Mouse (Mus musculus) small intestine, adult 2 months (tissue): ENCODE measurements around the gene Lcorl.

Experiments used
- CTCF ChIP-seq: fragments of 200-500 bp; IDR thresholded peaks from 2 replicates; pipeline ENCODE4 v1.5.1; 2012; ENCODE audit warnings: low read depth, mild to moderate bottlenecking, control low read depth, inconsistent platforms, low read length, moderate library complexity, mixed read lengths; ENCODE audit not compliant: insufficient replicate concordance, insufficient read length; ENCODE audit errors: extremely low read depth
- POLR2A ChIP-seq: fragments of 200-500 bp; IDR thresholded peaks from 2 replicates; pipeline ENCODE4 v1.6.1; 2012; ENCODE audit warnings: low read depth, mild to moderate bottlenecking, control low read depth, inconsistent platforms, low read length, moderate library complexity

DNA sequence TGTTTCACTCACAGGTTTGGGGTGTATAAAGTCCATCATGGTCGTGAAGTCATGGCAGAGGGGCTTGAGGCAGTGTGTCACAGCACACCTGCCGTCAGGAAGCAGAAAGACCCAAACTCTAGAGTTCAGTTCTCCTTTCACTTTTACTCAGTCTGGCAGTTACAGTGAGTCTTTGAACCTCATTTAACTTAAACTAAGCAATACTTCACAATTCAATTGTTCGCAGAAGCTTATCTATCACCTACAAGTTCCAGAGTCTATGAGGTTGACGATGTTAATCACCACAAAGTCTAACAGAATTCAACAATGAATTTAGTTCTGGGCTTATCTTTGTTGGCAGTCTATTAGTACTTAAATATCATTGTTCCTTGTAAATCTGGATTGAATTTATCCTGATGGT is 45.9 kb downstream of the Lcorl start:
- TF ChIP-seq CTCF = no peak
- TF ChIP-seq POLR2A = no peak
